Mouse (Mus musculus): ENCODE results near the gene Calm3. TPM values are rescaled to one million over a fixed set of nuclear protein-coding genes. Genes with fewer than 3 reads are reported as not detected.

Calm3 gene
- total RNA-seq, 2 experiments from 2014 or later, result 309 to 310 TPM

DNA sequence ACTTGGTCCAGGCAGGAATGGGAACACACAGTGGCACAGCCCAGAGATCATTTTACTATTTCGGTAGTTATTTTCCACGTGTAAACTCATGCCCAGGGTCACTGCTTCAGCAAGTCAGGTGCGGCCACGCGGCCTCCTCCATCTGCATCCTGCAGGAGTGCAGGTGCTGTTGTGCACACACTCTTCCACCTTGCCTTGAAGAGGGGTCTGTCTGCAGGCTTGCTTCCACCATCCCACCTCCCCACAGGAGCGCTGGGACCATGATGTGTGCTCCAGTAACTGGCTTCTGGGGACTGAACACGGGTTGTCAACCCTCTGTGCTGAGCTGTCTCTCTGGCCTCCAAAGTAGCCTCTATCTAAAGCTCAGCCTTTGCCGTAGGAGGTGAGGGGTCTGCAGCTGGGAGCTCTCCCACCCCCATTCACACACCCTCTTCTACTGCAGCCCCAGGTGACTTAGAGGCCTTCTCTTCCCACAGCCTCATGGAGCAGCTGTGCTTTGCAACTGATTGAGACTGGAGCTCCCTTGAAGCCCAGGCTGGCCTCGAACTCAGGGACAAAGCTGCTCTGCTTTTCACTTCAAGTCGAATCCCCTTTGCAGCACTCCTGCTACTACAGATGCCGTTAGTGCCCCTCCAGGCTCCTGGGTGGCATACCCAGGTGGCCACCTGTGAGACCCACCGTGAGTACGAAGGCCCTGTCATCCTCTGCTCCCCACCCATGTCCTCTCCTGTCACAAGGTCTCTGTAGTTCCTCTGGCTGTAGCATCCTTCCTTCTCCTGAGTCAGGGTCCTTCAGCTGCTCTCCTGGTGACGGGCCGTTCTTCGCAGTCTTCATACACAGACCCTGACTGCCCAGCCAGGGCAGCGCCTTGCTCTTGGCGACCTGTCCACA, 9.2 kb downstream of the Calm3 start:
- no peak for DNase-seq

DNA sequence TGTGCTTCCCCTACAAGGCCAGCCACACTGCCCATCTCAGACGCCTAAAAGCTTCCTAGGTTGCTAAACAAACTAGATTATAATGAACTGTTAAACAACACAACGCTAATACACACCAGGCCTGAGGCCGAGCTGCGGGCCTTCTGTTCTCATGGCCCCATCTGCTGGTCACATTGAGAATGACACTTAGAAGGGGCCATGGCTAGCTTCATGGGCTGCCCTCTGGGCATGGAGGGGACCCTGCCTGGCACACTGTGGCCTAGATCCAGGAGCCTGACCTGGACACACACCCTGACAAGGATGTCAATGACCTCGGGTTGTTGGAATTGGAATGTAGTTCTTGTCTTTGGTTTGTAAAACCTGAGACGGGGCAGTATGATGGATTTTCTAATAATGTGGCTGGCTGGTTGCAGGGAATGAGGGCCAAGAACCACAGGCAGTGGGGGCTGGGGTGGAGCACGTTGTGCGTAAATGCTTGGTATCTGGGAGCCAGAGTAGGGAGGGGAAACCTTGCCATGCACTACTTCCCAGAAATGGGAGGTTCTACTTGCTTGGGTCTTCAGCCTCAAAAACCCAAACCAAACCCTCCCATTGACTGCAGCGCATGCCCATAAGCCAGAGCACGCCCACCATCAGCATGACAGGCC, 10.0 kb downstream of the Calm3 start:
- peak; percentile 85 for DNase-seq

DNA sequence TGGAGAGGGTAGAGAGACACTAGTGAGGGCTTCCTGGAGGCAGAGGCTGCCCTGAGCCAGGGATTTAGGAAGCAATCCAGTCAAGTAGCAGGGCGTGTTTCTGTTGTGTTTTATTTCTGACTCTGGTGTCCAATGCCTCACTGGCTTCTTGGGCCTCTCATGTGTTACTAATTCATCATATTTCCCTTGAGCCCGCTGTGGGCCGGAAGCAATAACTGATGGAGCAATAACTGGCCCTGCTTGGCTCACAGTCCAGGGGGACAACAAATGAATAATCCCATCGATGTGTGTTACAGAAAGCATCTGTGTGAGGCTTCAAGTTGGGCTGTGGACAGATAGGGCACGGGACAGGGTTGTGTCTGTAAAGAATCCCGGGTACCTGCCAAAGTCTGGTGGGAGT, 11.6 kb downstream of the Calm3 start:
- no peak for DNase-seq

DNA sequence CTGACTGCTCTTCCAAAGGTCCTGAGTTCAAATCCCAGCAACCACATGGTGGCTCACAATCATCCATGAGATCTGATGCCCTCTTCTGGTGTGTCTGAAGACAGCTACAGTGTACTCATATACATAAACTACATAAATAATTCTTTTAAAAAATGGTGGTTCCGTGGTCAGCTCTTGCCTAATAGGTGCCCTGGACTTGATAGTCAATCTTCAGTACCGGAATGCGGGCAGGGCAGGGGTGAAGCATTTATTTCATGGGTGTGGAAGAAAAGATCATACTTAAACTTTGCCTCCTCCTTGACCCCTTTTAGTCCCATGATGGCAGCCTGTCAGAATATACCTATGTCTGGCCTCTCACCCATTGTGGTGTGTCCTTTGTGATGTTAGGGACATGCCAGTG, 12.0 kb downstream of the Calm3 start:
- DNase-seq, result no peak

DNA sequence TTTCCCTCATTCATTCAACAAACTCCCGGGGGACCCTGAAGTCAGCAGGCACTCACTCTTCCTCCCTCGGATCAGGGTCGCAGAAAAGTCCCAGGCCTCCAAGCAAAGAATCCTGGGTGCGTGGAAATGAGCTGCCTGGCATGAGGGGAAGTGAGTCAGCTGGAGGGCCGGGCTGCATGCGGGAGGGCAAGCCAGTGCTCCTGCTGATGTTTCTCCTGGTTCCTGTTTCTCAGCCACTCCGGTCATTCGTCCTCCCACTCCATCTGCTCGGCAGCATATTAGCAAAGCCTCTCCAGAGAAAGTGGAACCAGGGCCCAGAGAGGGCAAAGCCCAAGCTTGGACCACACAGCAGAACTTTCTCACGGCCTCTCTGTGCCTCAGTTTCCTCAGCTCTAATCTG, 14.0 kb downstream of the Calm3 start:
- no peak for DNase-seq

DNA sequence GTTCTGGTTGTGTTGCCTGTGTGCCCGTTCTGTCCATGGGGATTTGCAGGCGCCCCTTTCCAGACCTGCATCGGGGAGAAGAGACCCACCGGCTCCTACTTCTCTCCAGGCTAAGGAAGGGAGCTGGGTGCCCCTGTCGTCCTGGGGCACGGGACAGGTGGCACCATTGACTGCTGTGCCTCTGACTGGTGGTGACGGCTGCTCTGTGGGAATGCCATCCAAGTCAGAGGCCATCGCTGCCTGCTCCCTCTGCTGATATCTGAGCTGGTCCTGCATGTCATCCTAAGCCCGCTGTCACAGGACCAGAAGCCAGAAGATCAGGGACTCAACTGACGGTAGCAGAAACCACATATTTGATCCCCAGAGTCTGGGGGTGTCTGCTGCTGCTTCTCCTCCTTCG, 15.1 kb downstream of the Calm3 start:
- no peak for DNase-seq

DNA sequence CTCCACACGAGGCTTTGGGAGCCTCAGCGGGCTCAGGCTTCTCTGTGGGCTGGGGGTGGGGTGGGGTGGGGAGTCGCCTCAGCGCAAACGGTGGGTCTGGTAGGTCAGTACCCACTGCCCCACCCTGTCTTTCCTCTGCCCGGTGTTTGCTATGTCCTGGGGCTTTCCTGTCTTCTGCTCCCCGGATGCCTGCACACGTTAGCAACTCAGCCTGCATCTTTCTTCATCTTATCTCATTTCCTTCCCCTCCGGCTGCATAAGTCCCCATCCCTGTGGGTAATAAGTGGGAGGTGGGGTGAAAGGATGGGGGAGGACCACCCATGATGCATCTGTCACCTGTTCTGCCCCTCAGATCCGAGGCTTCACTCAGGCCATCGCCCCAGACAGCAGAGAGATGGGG, 15.5 kb downstream of the Calm3 start:
- no peak for DNase-seq

DNA sequence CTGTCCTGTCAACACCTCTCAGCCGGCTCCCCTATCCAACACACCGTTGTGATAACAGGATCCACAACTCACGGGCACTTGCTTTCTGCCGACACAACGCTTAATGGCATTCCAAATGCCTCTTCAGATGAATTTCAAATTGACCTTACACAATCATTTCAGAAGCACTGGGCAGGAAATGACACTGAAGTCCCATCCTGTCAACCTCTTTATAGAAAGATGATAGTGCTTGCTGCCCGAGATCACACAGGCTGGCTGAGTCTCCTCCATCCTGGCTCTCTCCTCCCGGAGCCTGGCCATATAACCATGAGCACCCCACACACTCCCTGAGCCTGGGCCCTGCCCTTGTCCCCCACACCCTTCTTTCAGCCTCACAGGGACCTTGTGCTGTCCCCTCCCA, 16.1 kb downstream of the Calm3 start:
- no peak for DNase-seq

DNA sequence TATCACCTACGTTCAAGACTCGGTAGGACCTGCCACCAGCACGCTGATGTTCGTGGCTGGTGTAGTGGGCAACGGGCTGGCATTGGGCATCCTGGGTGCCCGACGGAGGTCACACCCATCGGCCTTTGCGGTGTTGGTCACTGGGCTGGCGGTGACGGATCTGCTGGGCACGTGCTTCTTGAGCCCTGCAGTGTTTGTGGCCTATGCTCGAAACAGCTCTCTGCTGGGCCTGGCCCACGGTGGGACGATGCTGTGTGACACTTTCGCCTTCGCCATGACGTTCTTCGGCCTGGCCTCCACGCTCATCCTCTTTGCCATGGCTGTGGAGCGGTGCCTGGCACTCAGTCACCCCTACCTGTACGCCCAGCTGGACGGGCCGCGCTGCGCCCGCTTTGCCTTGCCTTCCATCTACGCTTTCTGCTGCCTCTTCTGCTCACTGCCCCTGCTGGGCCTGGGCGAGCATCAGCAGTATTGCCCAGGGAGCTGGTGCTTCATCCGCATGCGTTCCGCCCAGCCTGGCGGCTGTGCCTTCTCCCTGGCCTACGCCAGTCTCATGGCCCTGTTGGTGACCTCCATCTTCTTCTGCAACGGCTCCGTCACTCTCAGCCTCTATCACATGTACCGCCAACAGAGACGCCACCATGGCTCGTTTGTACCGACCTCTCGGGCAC, 16.9 kb downstream of the Calm3 start:
- DNase-seq, result no peak

DNA sequence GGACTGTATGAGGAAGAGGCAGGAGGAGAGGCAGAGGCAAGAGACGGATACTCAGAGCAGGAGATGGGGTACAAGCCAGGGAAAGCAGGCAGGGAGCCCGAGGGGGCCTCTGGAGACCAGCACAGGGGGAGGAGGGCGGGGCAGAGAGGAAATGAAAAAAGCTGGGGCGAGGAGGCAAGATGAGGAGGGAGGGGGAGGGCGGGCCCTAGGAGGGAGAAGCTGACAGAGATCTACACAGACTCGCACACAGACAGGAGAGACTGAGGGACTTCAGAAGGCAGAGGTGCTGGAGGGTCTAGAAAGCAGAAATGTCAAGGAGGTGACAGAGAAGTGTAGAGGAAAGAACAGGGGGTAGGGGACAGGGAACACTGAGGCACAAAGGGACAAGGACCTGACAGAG, 17.6 kb downstream of the Calm3 start, which contains the start of gene Ptgir:
Ptgir (plus strand) TSS at position 210 of the 400 bp plus-strand sequence.
- DNase-seq, result peak; percentile 77

DNA sequence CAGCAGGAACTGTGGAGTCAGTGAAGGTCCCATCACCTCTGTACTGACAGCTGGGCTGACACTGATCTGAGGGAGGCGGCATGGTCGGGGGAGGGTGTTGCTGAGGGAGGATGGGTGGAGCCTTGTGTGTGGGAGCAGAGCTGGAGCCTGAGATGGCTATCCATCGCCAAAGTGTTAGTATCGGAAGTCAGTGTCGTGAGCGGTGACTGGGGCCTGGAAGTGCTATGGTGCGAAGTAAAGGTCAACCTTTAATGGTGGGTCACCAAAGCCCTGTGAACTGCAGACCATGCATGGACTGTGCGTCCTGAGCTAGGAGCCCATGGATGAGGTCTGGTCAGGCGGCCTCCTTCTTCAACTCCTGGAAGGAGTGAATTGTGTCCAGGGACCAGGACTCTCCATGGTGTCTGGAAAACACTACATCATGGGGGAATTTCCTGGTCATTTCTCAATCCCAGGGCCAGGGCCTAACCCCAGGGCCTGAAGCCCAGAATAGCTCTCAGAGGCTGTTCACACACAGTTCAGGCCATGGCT, 18.4 kb downstream of the Calm3 start:
- peak; percentile 61 for DNase-seq

DNA sequence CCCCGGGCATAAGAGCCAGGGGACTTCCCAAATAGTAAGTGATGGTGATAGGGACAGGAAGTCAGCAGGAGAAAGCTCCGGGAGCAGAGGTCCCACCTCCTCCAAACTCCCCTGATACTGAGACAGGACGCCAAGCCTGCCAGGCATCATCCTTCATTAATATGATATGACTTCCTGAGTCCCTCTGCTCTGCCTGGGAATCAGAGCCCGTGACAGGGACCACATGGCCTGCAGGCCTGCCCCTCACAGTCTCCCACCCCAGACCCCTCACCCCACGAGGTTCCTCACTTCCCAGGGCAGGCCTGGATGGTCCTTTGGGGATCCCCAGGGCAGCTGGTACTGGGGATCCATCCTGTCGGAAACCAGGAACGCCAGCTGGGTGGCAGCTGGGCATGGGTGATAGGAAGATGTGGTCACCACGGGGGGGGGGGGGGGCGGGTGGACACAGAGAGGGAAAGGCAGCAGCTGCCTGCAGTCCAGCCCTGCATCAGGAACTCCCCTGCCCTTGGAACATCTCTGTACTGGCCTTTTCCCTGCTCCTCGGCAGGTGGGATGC, 19.7 kb downstream of the Calm3 start:
- no peak for DNase-seq

DNA sequence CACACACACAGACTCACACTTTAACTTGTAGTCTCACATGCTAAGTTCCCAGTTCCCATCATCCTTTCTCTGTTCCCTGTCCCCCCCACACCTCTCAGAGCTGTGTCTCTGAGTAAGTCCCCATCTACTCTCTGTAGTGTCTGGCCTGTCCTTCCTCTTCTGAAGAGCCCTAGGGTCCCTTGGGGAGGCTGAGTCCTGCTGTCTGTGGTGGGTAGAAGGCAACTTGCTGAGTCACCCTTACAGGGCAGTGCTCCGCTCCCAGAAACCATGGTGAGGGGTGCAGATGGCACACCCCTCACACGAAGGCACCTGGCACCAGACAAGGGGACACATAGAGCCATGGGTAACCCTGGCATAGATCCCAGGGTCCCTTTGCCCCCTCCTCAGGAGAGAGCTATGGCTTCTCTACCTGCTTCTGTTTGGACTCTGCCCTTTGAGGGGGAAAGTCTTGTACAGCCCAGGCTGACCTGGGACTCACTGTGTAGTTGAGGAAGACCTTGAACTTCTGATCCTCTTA, 20.4 kb downstream of the Calm3 start:
- DNase-seq, result no peak

DNA sequence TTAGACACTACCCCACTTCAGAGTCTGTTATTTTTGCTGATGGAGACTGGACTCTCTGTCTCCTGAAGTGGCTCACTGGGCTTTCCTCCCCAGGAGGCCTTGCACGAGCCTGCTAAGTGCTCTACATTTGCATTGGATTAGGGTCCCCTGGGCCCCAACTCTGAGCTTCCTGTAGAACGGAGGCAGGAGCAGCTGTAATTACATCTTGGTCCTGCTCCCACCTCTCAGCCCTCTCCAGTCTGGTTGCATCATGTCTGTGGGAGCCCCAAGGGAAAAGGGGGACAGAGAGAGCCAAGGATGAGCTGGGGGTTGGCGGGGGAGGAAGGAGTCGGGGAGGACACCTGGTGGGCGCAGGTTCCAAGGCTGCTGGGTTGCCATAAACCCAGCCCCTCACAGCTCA, 23.4 kb downstream of the Calm3 start:
- no peak for DNase-seq

DNA sequence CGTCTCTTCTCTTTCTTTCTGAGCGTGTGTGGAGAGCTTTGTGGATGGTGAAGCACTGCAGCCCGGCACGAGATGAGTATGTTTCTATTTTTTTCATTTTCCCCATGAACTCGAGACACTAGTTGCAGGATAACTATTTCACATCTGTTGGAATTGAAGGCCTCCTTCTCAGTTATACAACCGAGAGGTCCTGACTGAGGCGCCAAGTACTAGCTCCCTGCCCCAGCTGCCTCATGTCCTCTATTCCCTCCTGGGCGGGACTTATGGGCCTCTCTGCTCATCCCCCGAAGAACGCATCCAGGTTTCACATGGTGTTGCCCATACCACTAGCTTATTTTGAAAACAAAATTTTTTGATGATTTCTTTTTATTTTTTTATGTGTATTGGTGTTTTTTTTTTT, 28.4 kb downstream of the Calm3 start:
- DNase-seq, result no peak

DNA sequence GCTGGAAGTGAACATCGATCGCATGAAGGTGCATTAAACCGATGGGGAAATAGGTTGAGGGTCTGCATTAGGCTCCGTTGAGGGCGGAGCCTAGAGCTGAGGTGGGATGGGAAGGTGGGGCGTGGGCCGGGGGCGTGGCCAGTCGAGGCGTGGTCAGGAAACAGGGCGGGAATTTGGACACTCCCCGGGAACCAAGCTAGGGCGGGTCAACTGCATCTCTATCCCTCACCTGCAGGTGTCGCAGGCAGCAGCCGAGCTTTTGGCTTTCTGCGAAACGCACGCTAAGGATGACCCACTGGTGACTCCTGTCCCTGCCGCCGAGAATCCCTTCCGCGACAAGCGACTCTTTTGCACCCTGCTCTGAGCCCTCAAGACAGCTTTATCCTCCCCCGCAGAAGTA, 28.9 kb downstream of the Calm3 start:
- DNase-seq, result peak; percentile 89

DNA sequence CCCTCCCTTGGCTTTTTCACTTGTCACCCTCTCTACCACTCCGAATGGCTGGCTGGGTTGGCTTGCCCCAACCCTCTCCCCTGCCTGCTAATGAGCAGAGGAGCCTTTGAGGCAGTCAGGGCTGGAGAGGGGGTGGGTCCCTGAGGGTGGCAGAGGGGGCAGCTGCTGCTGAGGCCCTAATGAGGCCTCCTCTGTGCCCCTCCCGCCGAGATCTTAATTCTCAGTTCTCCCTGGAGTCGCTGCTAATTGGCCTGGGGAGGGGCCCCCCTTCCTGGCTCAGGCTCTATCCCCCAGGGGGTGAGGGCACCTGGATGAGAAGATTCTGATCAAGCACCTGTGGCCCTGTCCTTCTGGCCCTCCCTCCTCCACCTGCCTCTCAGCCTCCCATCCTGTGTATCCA, 29.6 kb downstream of the Calm3 start:
- DNase-seq, result no peak

DNA sequence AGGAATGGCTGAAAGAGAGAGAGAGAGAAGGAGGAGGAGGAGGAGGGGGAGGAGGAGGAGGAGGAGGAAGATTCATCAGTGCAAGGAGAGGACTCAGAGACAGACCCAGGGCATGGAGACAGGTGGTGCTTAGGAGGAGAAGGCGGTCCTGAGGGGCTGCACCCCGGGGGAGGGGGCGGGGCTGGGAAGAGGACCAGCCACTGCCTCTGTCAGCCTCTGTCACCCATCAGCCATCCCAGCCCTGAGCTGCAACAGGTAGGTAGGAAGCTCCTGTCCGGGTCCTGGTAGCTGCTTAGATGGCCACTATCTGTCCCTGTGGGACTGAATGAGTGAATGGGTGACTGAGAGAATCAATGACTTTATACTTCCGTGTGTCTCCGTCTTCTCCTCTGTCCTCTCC, 30.3 kb downstream of the Calm3 start:
- DNase-seq, result no peak

DNA sequence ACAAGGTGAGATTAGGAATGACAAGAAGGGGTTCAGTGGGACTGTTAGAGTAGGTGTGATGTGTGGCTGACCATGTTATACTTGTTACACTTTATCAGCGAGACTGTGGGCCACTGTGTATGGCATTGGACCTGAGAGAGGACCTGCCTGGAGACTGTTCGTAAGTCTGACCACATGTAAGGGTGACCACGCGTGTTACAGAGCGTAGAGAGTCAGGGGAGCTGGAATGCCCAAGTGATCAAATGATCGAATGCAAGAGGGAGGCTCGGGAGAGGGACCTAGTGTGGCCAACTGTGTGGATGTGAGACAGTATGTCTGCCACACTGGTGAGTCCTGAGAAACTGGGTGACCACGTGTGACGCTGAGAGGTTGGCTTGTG, 31.6 kb downstream of the Calm3 start:
- DNase-seq, result no peak

DNA sequence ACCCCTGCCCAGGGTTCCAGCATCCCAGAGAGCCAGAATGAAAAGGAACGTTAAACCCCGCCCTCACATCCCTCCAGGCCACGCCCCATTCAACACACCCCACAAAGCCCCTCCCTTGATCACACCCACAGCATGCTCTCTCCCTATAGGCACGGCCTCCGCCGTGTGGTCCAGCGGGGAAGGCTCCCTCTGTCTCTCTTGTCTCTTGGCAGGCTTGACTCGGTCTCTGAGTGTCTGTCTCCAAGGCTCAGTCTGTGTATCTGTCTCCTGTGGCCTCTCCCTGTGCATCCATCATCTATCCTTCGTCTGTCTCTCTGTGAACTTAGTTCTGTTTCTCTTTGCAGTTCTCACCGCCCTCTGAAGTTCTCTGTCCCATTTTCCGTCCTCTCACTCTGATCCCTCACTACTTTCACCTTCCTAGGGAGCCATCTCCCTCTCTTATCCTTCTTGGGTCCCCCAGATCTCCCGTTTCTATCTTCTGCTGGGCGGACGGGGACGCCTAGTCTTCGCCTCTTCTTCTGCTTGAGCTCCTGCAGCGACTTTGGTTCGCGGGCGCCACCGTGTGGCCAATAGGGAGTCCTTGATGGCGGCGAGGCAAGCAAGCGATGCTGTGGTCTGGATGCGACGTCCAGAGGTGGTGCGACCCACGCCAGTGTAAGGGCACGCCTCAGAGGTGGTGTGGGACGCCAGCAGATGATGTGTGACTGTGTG, 32.1 kb downstream of the Calm3 start, which contains the start of gene Gng8:
Gng8 (plus strand) TSS at position 146 of the 711 bp plus-strand sequence.
- peak; percentile 90 for DNase-seq

DNA sequence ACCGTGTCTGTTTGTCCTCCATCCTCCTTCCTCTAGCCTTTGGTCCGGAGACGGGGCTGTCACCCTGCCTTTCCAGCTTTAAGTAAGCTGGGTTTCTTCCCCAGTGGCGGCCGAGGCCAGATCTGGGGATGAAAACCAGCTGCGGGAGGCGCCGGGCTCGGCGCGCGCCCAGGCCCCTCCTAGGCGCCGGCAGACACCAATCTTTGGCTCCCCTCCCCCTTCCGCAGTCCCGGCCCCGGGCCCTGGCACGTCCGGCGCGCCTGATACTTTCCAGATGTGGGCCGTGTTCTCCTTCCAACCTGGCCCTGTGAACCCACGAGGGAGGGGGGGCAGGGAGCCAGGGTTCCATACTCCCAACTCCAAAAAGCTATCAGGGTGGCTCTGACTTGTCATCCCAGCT, 33.0 kb downstream of the Calm3 start:
- peak; percentile 92 for DNase-seq

DNA sequence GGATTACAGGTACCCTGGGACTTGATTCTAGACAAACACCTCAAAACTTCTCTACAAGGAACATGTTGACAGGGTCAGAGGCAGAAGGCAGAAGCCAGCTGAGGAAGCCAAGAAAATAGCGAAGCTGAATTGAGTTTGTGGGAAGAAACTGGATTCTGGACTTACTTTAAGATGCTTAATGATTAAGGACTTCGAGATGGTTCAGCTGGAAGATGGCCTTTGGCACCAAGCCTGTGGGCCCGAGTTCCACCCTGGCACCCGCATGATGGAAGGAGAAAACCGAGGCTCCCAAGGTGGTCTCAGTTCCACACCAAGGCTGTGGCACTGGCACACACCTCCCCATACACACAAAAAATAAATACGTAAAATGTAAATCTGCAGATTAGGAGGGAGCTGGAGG, 33.4 kb downstream of the Calm3 start:
- peak; percentile 58 for DNase-seq

All from heart, postnatal 4 days (tissue).